Mouse (Mus musculus) cerebral cortex, adult 2 months (tissue): Measurements from ENCODE around the gene Nop2.

Experiments used
- WGBS: fragments of 180-500 bp; shearing (Covaris S2); methylation state at CpG from one replicate; pipeline ENCODE4 v1.1.7; 2018; 5-methylcytosine and 5-hydroxymethylcytosine counted together

Nop2 gene

GRCm38 (mm10) chr6:125173256-125173655, 41.5 kb downstream of the Nop2 start:
- 88% methylated on average over 7 of the region's 7 CpGs for WGBS

GRCm38 (mm10) chr6:125175469-125175868, 43.8 kb downstream of the Nop2 start:
- WGBS, result 89% methylated on average over 5 of the region's 5 CpGs

- 71% methylated on average over 7 of the region's 7 CpGs for WGBS
These were observed 47.9 kb downstream of the Nop2 start for GRCm38 (mm10) chr6:125179601-125180000.

- 52% methylated on average over 5 of the region's 5 CpGs for WGBS
These were observed 50.4 kb downstream of the Nop2 start for GRCm38 (mm10) chr6:125182133-125182532.

GRCm38 (mm10) chr6:125186203-125186602, 54.5 kb downstream of the Nop2 start:
- 95% methylated on average over 10 of the region's 10 CpGs for WGBS

- under 1% methylated on average over 54 of the region's 54 CpGs for WGBS
These were observed 59.8 kb downstream of the Nop2 start, which contains the start of the genes Ncapd2 and Mrpl51 for GRCm38 (mm10) chr6:125191332-125192015. Gene Ncapd2 (minus strand): TSS chr6:125191701. Gene Mrpl51 (plus strand): TSS chr6:125191801.

GRCm38 (mm10) chr6:125192016-125192714, 60.5 kb downstream of the Nop2 start:
- WGBS, result under 1% methylated on average over 34 of the region's 34 CpGs

GRCm38 (mm10) chr6:125192841-125193240, 61.1 kb downstream of the Nop2 start:
- 35% methylated on average over 5 of the region's 5 CpGs for WGBS

- WGBS, result 63% methylated on average over 7 of the region's 7 CpGs
These were observed 61.7 kb downstream of the Nop2 start for GRCm38 (mm10) chr6:125193390-125193789.
